Mouse (Mus musculus) liver, embryonic 14.5 days (tissue): ENCODE results near the gene AW011738.

Source experiments
- CTCF ChIP-seq: IDR thresholded peaks from 2 replicates; pipeline ENCODE4 v1.5.1; 2016; ENCODE audit warnings: antibody characterized with exemption, low read depth, control low read depth
- EP300 ChIP-seq: IDR thresholded peaks from 2 replicates; pipeline ENCODE4 v1.6.1; 2016; ENCODE audit warnings: antibody characterized with exemption, low read depth

DNA sequence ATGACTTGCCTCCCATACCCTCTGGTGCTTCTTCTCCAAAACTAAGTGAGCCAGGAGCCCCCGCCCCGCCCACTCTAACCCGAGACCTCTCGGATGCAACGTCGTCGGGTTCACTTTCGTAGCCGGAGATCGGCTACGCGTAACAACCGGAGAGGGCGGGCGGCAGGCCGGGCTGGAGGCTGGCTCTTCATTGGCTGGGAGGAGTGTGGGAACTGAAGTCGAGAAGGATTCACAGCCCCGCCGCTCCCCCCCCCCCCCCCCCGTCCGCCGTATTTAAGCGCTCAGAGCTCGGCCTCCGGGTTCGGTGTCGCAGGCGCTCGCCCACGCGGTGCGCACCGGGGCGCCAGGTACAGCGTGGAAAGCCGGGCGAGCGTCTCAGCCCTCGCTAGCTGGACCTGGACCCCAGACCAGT, at the start of gene AW011738:
- no peak for TF ChIP-seq CTCF
- TF ChIP-seq EP300 = no peak
